Mouse (Mus musculus) retina, postnatal 1 day (tissue): ENCODE results near the gene Kif5a.
A peak's percentile ranks its signal among the peaks of the same experiment; 100 is the strongest.

ENCODE experiments used
- DNase-seq: peaks from one replicate; pipeline ENCODE4 v3.0.0-alpha.2; 2012

Kif5a gene

GRCm38 (mm10) chr10:127288800-127289572, 25.8 kb upstream of the Kif5a start, which contains the start of gene Mbd6:
Gene Mbd6 (minus strand): TSS chr10:127289018.
- peak; percentile 94 for DNase-seq

GRCm38 (mm10) chr10:127288328-127288799, 25.2 kb upstream of the Kif5a start:
- DNase-seq, result no peak

GRCm38 (mm10) chr10:127287936-127288293, 24.8 kb upstream of the Kif5a start:
- DNase-seq, result peak; percentile 15

- no peak for DNase-seq
These were observed 24.3 kb upstream of the Kif5a start for GRCm38 (mm10) chr10:127287271-127287935.

DNA sequence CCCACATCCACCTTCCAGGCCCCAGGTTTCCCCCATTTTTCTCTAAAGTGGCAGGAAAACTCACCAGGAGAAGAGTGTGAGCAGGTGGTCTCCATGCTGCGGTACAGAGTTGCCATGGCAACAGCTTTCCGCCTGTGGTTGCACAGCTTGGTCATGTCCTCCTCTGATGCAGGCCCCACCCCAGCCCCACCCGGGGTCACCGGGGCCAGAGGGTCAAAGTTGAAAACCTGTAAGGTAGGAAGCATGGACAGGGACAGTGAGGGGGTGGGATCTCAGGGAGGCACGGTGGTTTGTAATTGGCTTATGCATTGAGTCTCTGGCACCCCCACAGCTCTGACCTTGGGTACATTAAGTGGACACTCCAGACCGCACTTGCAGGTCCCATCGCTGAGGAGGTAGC, 23.6 kb upstream of the Kif5a start:
- DNase-seq, result peak; percentile 40

DNA sequence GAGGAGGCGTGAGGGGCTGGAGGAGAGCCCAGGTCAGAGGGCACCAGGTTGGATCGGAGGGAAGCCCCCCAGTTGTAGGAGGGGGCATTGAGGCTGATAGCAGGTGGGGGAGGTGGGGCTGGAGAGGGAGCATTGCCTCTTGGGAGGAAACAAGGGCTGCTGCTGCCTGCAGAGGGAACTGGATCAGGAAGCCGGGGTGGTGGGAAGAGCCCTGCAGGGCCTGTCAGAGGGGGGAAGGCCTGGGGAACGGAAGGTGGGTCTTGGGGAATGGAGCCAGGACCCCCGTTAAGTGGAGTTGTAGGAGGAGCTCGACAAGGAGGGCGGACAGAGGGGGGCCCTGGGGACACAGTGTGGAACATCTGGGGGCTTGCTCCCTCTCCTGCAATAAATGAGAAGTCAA, 23.0 kb upstream of the Kif5a start:
- DNase-seq, result no peak

GRCm38 (mm10) chr10:127285644-127286043, 22.5 kb upstream of the Kif5a start:
- DNase-seq, result no peak

DNA sequence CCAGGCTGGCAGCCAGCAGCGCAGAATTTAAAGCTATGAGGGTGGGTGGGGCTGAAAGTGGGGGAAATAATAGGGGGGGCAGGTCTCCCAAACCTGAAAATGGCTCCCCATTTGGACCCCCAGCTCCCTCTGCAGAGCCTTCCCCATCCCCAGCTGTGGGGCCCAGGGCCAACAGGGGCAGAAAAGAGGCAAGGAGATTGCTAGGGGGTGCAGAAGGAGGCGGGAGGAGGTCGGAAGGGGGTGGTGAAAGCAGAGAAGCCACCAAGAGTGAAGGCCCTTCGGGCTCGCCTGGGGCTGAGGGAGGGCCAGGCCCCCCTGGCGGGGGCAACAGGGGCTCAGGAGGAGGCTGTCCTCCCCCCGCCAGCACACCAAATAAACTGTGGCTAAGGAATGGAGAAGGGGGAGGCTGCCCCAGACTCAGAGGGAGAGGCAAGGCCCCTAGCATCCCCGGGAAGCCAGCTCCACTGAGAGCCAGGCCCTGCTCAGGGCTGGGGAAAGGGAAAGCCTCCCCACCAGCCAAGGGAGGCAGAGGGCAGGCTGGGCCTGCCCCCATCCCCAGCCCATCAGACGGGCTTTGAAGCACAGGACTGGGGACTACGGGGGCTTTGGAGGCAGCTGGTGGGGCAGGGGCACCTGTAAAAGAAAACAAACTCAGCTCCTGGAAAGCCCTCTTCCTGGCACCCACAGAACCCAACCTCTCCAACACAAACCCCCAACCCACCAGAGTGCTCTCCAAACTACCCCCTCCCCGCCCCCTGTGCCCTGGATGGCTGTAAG, 21.8 kb upstream of the Kif5a start:
- DNase-seq, result no peak

- DNase-seq, result no peak
These were observed 21.0 kb upstream of the Kif5a start for GRCm38 (mm10) chr10:127284105-127284622.

GRCm38 (mm10) chr10:127282620-127283215, 19.6 kb upstream of the Kif5a start:
- no peak for DNase-seq

GRCm38 (mm10) chr10:127281316-127281715, 18.2 kb upstream of the Kif5a start:
- DNase-seq, result no peak

DNA sequence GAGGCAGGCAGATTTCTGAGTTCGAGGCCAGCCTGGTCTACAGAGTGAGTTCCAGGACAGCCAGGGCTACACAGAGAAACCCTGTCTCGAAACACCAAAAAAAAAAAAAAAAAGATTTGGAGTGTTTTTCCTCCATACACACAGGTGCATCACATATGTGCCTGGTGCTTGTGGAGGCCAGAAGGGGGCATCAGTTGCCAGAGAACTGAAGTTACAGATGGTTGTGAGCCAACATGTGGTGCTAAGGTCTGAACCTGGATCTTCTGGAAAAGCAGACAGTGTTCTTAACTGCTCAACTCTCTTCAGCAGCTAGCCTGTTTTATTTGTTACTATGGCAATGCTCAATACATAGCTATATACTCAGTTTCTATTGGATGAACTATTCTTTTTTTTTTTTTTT, 16.6 kb upstream of the Kif5a start:
- DNase-seq, result no peak

DNA sequence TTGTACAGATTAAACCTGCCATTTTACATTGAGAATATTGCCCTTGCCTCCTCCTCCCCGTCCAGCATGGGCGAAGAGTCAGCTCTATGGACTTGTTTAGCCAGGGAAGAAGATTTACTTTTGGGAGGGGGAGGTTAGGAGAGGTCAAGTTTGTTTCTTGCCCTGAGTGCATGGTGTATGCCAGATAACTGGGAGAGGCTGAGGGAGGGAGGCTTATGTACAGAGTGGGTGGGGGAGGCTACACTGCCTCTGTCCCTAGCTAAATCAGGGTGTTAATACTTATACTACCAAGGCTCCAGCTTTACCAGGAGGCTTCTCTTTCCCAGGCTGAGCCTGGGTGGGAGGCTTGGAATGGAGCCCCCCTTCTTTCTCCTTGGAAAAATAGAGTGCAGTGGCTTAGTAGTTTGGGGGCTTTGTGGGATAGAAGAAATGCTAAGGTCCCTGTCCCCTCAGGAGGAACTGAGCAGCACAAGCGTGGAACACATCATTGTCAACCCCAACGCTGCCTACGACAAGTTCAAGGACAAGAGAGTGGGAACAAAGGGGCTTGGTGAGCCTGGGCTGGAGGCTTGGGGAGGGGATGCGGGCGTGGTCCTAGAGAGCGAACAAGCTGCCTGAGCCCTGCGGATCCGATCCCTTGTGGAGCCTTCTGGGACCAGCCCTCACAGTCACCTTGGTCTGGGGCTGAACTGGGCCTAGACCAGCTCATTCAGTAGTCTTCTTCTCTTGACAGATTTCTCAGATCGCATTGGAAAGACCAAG, 11.3 kb upstream of the Kif5a start:
- no peak for DNase-seq

GRCm38 (mm10) chr10:127272371-127272770, 9.2 kb upstream of the Kif5a start:
- no peak for DNase-seq

DNA sequence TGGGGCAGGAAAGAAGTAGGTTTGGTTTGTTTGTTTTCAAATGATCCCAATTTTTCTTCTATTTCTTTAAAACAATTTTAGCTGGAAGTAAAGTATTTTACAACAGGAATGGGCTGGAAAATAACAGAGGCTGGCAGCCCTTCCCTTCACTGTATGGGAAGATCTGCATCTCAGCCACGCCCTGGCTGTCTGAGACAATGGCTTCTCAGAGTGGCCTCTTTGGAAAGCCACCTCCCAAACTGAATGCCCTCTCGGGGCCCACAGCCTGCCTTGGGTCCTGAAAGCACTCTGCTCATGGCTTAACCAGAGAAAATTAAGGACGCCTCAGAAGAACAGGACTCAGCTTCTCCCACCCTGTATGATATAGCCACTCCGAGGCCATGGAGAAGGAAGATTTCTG, 6.7 kb upstream of the Kif5a start:
- no peak for DNase-seq

- DNase-seq, result peak; percentile 19
These were observed 5.9 kb upstream of the Kif5a start for GRCm38 (mm10) chr10:127269036-127269435.

- DNase-seq, result no peak
These were observed 5.3 kb upstream of the Kif5a start for GRCm38 (mm10) chr10:127268401-127268800.

- DNase-seq, result no peak
These were observed 4.2 kb upstream of the Kif5a start for GRCm38 (mm10) chr10:127267318-127267717.

DNA sequence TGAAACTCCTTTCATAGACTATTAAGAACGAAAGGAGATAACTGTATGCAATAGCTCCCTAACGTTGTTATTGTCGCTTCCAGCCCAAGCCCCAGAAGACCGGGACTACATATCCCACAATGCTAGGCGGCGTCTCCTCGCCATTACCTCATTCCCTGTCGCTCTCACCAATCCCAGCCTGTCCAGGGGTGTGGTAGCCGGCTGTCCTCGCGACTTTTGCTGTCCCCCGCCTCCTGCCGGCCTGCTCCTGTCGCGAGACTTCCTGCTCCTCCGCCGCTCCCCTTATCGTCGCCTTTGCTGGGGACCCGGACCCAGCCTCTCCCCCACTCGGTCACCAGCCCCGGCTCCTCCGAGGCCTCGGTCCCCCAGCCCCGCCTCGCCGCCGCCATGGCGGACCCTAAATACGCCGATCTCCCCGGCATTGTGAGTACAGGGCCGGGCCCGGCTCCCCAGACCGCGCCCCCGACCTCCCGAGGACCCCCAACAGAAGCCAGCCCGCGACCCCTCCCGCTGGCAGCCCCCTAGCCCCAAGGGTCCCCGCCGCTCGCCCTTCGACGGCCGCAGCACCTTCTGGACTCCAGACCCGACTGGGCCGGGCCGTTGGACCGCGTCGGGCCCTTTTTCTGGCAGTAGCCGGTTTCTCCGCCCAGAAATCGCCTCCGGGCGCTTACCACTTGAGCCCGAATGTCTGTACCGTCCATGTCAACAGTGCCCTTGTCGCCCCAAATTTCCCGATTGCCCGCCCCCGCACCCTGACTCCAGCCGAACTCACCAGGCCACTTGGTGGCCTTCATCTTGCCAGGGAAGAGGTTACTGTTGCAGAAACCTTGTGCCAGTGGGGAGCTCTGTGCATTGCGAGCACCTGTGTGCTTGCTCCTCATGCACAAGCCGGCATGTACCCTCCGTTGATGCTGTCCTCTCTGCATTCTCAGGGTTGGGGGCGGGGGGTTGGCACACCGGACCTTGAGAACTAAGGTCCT, 3.3 kb upstream of the Kif5a start, which contains the start of gene Dctn2:
Gene Dctn2, plus strand, starts transcription at position 257 of the 980 bp plus-strand sequence.
- peak; percentile 98 for DNase-seq

DNA sequence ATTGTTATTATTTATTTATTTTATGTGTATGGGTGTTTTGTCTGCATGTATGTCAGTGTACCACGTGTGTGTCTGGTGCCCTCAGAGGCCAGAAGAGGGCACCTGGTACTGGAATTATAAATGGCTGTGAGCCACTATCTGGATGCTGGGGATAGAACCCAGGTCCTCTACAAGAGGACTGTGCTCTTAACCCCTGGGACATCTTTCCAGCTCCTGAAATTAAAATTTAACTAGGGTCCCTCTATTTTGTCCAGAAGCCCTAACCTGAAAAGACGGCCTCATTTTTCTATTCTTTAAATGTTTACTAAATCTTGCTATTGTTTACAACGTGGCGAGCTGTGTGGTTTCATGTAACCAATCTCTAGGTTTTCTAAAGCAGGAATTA, 2.6 kb upstream of the Kif5a start:
- peak; percentile 41 for DNase-seq

GRCm38 (mm10) chr10:127264971-127265370, 1.8 kb upstream of the Kif5a start:
- DNase-seq, result peak; percentile 36
